Mouse (Mus musculus): ENCODE data around the gene Krt6a.

DNA sequence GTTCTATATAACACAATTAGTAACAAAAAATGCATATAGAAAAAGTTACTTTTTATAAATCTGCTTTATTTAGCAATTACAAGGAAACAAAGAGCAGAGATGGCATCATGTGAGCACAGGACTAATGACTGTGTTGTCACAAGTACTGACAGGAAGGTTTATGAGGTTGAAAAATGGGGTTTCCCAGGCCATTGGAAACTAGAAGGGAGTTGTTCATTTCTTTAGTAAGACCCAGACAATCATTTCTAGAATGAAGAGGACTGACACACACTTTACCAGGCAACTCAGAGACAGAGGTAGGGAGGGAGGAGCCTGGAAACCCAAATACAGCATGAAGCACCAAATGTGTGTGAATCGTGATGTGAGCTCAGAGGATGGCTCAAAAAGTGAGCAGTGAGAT lies 18.1 kb downstream of the Krt6a start:
- TF ChIP-seq POLR2A (IDR thresholded peaks at IDR 0.05; ENCODE audit: insufficient read length, low read depth) (no peak), POLR2AphosphoS2 (IDR thresholded peaks at IDR 0.05; ENCODE audit: insufficient read length, low read depth) (no peak), E2F4 (IDR thresholded peaks at IDR 0.05; ENCODE audit: insufficient read depth) (no peak), TCF12 (IDR thresholded peaks at IDR 0.05; ENCODE audit: insufficient read depth, poor library complexity, severe bottlenecking) (no peak), MYOG (IDR thresholded peaks at IDR 0.05; ENCODE audit: control insufficient read depth in 1 of 3, insufficient read depth in 1 of 3, insufficient read length in 2 of 3, low read depth in 2 of 3) (no peak)
